Mouse (Mus musculus): ENCODE results near the gene Aurkaip1. TPM values are rescaled to one million over a fixed set of nuclear protein-coding genes. Genes with fewer than 3 reads are reported as not detected.

Gene Aurkaip1
- total RNA-seq, 2 experiments from 2014 or later, result 142 to 164 TPM

DNA sequence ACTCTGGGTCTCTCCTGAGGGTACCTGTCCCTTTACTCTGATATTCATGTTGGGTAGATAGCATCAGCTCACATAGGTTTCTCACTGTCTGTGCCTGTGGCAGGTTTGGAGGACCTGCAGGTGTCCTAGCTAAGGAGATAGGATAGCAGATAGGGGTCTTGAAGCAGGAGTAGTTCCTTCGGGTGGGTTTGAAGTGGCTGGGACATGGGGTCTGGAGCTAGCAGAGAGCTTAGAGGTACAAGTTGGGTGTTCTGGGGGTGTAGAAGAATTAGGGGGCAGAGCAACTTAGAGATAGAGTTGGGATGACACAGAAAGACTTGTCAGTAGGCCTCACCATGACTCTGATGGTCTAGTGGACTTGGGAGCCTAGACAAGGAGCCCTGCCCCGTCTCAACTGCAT, 18.3 kb downstream of the Aurkaip1 start:
- DNase-seq (ENCODE audit: low spot score in 2 of 2), result no peak

DNA sequence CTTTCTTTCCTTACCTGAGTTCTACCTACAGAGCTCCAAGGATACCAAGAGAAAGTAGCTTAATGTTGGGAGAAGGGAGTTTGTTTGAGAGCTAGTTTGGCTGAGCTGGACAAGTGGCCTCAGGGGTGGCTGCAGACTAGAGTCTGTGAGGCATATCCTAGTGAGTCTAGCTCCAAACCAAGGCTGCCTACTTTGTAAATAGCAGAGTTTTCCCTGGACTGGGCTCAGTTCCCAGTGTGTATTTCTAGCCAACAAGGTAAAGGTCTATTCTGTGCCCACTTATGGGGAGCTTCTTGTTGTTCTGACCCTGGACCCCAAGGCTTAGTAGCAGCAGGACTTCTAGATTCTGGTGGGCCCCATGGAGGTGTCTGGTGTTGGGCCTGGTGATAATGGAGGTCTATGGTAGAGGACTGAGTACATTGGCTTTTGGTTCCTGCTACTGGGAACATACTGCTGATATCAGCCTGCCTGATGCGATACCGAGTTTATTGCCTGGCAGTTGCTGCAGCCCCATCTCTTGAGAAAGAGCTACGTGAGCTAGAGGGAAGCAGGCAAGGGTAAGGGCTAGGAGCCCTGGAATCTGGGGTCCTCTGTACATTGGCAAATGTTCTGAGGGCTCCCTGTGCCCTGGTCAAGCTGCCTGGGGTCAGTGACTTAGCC, 18.9 kb downstream of the Aurkaip1 start:
- no peak for DNase-seq (ENCODE audit: low spot score in 2 of 2)

DNA sequence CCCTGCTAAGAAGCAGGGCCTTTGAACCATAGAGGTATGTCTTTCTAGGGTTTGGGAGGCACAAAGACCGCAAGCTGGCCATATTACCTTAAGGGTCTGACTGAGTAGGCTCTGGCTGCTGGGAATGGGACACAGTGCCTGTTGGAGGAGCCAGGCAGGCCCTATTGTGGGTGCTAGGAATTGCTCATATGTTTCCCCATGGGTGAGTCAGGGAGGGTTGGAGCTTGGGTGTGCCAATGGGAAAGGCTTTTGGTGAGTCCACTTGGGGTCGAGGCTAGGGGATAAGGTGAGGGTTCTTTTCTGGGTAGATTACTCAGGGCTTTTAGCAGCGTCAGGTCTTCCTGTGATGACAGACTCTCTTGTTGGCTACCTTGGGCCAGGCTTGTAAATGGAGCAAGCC, 20.3 kb downstream of the Aurkaip1 start:
- DNase-seq (ENCODE audit: low spot score in 2 of 2), result no peak

DNA sequence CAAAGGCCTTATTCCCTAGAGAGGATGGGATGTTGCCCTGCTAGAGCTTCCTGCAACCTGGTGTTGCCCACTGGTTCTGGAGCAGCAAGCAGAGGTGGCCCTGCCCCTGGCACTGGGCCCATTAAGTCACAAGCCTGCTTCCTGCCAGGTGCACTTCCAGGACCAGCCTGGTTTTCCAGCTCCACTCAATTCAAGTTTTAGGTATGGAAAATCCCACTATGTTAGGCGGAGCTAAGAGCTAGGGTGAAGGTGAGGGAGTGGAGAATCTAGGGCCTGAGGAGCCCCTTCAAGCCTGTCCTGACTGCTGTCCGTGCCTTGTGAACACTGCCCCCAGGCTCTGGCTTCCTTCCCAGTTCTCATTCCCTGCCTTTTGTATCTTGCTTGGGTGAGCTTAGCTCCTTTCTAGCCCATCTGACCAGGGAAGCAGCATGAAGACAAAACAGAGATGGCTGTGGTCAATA, 20.9 kb downstream of the Aurkaip1 start:
- DNase-seq (ENCODE audit: low spot score in 2 of 2), result no peak

DNA sequence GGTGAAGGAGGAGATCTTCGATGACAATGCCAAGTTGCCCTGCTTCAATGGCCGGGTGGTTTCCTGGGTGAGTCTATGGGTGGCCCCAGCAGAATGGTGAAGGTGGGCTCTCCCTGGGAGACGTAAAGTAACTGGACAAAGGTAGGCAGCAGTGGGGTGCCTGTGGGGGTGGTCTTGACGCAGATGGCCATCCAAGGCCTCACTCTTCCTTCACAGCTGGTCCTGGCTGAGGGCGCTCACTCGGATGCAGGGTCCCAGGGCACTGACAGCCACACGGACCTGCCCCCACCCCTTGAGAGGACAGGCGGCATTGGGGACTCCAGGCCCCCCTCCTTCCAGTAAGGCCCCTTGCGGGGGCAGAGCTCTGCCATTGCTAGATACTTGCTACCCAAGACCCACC, 22.3 kb downstream of the Aurkaip1 start:
- DNase-seq (ENCODE audit: low spot score in 2 of 2), result no peak

DNA sequence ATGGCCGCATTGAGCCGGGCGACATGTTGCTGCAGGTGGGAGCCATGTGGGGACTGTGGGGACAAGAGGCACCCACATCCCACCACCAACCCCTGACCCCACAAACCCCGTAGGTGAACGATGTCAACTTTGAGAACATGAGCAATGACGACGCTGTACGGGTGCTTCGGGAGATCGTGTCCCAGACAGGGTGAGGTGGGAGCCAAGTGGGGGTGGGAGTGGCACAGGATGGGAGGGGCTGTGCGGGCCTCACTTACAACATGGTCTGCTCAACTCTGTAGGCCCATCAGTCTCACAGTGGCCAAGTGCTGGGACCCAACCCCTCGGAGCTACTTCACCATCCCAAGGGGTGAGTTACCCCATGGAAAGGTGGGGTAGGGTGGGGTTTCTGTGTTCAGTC, 23.9 kb downstream of the Aurkaip1 start:
- no peak for DNase-seq (ENCODE audit: low spot score in 2 of 2)

DNA sequence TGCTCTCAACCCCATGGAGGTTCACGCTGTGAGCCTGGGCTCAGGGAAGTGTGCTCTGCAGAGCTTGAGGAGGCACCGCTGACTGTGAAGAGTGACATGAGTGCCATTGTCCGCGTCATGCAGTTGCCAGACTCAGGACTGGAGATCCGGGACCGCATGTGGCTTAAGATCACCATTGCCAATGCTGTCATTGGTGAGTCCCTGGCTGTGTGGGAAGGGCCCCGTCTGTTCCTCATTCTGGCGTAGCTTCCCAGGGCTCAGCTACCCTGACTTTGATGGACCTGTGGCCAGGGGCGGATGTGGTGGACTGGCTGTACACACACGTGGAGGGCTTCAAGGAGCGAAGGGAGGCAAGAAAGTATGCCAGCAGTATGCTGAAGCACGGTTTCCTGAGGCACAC, 25.0 kb downstream of the Aurkaip1 start:
- DNase-seq (ENCODE audit: low spot score in 2 of 2), result no peak

DNA sequence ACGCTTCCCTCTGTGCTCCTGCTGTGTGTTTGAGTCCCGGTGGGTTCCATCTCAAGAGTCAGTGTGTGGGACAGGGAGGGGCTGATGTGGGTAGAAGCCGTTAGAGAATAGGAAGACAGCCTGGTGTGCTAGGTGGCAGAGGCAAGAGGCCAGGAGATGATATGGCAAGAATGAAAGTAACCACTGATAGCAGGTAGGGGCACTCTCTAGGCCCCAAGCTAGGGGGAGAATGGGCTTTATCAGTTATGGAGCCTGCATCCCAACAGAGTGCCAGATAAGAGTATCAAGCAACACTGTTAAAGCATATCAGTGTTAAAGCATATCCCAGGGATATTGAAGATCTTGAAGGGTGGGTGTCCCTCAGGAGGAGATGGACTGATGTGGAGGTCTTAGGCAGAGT, 25.8 kb downstream of the Aurkaip1 start:
- no peak for DNase-seq (ENCODE audit: low spot score in 2 of 2)

DNA sequence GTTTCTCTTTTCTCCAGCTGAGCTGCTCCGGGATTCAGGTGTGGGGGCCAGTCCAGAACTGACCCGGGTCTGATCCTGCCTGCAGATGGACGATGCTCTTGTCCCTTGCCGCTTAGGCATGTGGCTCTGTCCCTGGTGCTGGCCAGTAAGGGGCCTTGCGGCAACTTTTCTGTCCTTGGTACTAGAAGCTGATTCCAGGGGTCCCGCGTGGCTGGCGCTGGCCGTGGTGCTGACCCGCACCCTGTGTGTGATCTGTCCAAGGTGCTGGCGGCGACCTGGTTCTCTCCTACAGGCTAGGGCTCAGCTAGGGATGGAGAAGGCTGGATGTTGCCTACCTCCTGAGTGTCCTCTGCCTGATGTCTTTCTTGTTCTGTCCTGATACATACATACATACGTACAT, 28.2 kb downstream of the Aurkaip1 start:
- peak in 1 of 2 experiments; percentile 36 for DNase-seq (ENCODE audit: low spot score in 2 of 2)

DNA sequence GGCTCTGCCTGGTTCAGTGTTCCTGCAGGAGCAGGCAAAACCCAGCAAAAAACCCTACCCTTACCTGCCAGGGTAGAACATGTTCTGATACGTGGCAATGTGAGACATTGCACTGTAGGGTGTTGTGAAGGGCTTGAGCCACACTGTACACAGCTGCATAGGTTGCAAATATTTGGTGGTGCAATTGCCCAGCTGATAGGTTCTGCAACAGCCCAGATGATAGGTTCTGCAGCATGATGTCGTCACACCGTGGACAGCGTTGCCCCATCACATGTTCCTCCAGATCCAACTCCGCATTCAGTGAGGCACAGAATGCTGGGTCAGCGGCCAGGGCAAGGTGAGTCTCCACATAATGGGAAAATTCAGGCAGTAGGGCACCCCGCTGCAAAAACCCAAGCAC, 30.7 kb downstream of the Aurkaip1 start:
- DNase-seq (ENCODE audit: low spot score in 2 of 2), result no peak

DNA sequence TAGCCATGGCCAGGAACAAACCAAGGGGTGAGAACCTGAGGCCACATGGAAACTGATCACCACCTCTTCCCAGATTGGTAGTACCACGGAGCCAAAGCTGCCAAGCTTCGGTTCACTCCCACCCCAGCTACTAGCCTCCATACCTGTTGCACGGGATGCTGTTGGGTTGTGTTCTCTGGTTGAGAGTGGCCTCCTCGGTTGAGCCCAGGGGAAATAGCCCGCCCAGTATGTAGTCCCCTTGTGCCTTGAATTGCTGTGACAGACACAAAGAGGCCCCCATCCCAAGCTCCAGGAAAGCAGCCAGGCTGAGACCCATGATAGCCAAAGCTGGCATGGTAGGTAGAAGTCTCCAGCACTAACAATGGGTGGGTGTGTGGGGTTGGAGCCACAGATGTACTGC, 31.9 kb downstream of the Aurkaip1 start, which contains the start of gene Tas1r3:
TSS of gene Tas1r3 (minus strand) at position 362 of the 400 bp plus-strand sequence.
- DNase-seq (ENCODE audit: low spot score in 2 of 2), result no peak

DNA sequence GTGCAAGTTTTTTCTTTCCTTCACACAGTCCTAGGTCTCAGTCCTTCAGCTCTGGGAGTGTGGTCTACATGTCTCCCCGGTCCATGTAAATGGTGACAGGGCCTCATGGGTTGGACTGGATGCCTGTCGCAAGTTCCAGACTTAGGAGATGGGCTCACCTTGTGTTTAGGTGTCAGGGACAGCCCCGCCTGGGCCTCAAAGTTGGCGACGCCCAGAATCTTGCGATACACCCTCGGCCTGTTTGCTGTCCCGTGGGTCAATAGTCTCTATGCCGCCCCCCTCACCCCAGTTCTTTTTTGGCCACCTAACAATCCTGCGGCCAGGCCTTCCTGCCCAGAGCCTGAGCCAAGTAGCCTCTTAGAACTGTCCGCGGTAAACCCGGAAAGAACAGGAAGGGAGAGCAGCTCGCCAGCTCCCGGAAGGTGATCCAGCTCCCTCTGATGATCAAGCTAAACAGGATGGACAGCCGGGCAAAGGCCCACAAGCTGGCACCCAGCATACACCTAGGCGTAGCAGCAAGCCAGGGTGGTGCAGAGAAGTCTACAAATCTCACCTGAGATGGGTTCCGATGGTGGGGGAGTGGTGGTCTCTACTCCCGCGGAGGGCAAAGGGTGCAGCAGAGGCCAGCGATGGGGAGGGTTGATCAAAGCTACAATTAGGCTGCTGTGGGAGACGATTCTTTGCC, 37.7 kb downstream of the Aurkaip1 start:
- peak in 1 of 2 experiments; percentile 27 for DNase-seq (ENCODE audit: low spot score in 2 of 2)

DNA sequence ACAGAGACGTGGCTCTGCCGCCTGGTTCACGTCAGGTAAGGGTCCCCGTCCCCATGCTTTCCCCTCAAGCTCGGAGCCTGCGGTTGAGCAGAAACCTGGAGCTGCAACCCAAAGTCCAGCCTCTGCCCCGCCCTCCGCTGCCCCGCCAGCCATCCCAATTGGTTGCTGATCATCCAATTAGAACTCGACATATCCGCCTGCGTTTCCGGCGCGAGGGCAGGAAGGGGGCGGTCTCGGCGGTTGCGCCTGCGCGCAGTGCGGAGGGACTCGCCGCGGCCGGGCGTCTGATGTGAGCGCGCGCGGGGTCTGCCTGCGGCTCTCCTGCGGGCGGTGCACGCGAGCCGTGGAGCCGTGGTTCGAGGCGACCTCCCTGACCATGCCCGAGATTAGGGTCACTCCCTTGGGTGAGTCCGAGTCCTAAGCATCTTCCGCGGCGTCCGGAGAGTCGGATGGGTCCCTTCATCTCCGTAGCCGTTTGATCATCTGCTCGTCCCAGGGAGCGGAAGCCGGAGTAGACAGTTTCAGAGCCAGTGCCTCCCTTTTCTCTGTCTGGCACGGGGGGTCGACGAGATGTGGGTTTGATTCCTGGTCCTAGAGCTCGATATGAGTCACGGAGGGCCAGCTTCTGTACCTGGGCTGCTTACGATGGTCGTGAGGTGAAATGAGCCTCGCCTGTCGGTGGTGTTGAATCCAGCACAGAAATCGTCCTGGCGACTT, 38.4 kb downstream of the Aurkaip1 start, which contains the start of the genes Cptp and Ints11:
TSS of gene Cptp (minus strand) at position 124 of the 717 bp plus-strand sequence.
TSS of gene Ints11 (plus strand) at position 230 of the 717 bp plus-strand sequence.
- peak; percentile 95 for DNase-seq (ENCODE audit: low spot score in 2 of 2)

DNA sequence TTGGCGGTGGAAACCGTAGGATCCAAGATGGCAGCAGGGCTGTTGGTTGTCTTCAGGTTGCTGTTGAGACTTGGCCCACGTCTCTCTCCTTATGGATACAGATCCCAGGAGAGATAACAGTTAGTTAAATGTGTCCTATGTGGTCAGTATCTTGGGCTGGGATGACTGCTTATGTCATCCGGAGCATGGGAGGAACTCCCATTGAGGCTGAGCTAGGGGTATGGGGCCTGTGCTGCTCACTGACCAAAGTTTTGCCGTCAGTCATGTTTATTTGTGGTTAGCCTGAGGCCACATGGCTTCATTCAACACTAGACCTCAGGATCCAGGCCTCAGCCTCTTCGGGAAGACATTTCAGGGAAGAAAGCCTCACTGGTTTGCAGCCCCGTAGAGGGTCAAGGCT, 40.3 kb downstream of the Aurkaip1 start:
- peak in 1 of 2 experiments; percentile 17 for DNase-seq (ENCODE audit: low spot score in 2 of 2)

Small RNA genes lying within 50 kb of the gene (microRNA-seq; reads per million reads assigned to microRNA genes)
- 0 reads per million in 2 experiments for gene Gm27743 (ENCODE audit: borderline number of aligned reads in 2 of 2)

Other genes starting within 250 kb of the Aurkaip1 start
- gene Slc35e2, start 229.9 kb upstream of the Aurkaip1 start, total RNA-seq (2021), result 10 to 100 TPM; 28.6 to 35.7 TPM
- 10 to 100 TPM; 56.8 to 62.0 TPM for gene Cdk11b, start 206.4 kb upstream of the Aurkaip1 start, total RNA-seq (2021)
- gene Gm10563, start 185.9 kb upstream of the Aurkaip1 start, total RNA-seq (2021), result not detected
- 10 to 100 TPM in 1 of 2 experiments, 1 to 10 TPM in 1; 5.6 to 12.8 TPM for gene Mmp23, start 177.9 kb upstream of the Aurkaip1 start, total RNA-seq (2021)
- gene Mib2, start 162.1 kb upstream of the Aurkaip1 start, total RNA-seq (2021), result 10 to 100 TPM; 57.1 to 59.7 TPM
- gene Fndc10, start 136.9 kb upstream of the Aurkaip1 start, total RNA-seq (2021), result 10 to 100 TPM; 31.5 to 48.1 TPM
- 100 to 1,000 TPM in 1 of 2 experiments, 10 to 100 TPM in 1; 92.0 to 105 TPM for gene Ssu72, start 126.5 kb upstream of the Aurkaip1 start, total RNA-seq (2021)
- gene Tmem240, start 96.5 kb upstream of the Aurkaip1 start, total RNA-seq (2021), result under 1 TPM; 0.48 to 0.89 TPM
- gene Atad3a, start 70.2 kb upstream of the Aurkaip1 start, total RNA-seq (2021), result 10 to 100 TPM; 96.2 to 99.8 TPM
- gene Vwa1, start 56.6 kb upstream of the Aurkaip1 start, total RNA-seq (2021), result 10 to 100 TPM in 1 of 2 experiments, 1 to 10 TPM in 1; 3.8 to 12.3 TPM
- under 1 TPM; 0.56 to 0.70 TPM for gene Tmem88b, start 45.4 kb upstream of the Aurkaip1 start, total RNA-seq (2021)
- not detected for gene Ankrd65, start 40.8 kb upstream of the Aurkaip1 start, total RNA-seq (2021)
- gene Mrpl20, start 28.4 kb upstream of the Aurkaip1 start, total RNA-seq (2021), result 100 to 1,000 TPM; 143 to 148 TPM
- 100 to 1,000 TPM; 112 to 146 TPM for gene Ccnl2, start 18.8 kb upstream of the Aurkaip1 start, total RNA-seq (2021)
- 10 to 100 TPM; 40.0 to 43.1 TPM for gene Mxra8, start 8.4 kb downstream of the Aurkaip1 start, total RNA-seq (2021)
- 10 to 100 TPM; 62.3 to 87.0 TPM for gene Dvl1, start 16.1 kb downstream of the Aurkaip1 start, total RNA-seq (2021)
- under 1 TPM; 0.27 to 0.42 TPM for gene Tas1r3, start 32.1 kb downstream of the Aurkaip1 start, total RNA-seq (2021)
- gene Cptp, start 38.2 kb downstream of the Aurkaip1 start, total RNA-seq (2021), result 10 to 100 TPM; 16.9 to 17.5 TPM
- 10 to 100 TPM; 26.4 to 29.7 TPM for gene Ints11, start 38.3 kb downstream of the Aurkaip1 start, total RNA-seq (2021)
- 10 to 100 TPM; 28.1 to 32.8 TPM for gene Pusl1, start 60.5 kb downstream of the Aurkaip1 start, total RNA-seq (2021)
- gene Acap3, start 60.5 kb downstream of the Aurkaip1 start, total RNA-seq (2021), result 10 to 100 TPM; 17.2 to 19.3 TPM
- 10 to 100 TPM; 75.5 to 85.8 TPM for gene Ube2j2, start 112.6 kb downstream of the Aurkaip1 start, total RNA-seq (2021)
- gene C1qtnf12, start 131.0 kb downstream of the Aurkaip1 start, total RNA-seq (2021), result 10 to 100 TPM; 69.5 to 94.3 TPM
- gene B3galt6, start 161.4 kb downstream of the Aurkaip1 start, total RNA-seq (2021), result 1 to 10 TPM; 5.9 to 6.1 TPM
- gene Sdf4, start 161.6 kb downstream of the Aurkaip1 start, total RNA-seq (2021), result 100 to 1,000 TPM; 227 to 290 TPM
- gene Tnfrsf4, start 182.6 kb downstream of the Aurkaip1 start, total RNA-seq (2021), result under 1 TPM; 0.29 to 0.66 TPM
- not detected for gene Tnfrsf18, start 194.9 kb downstream of the Aurkaip1 start, total RNA-seq (2021)
- gene Ttll10, start 228.1 kb downstream of the Aurkaip1 start, total RNA-seq (2021), result under 1 TPM in 1 of 2 experiments, not detected in 1; 0.35 TPM

All from adrenal gland, adult 18-20 months (tissue).